Mouse (Mus musculus) intestine, postnatal 0 days (tissue): ENCODE measurements at regions not wholly inside any gene's neighbourhood (a gene's known extent, or its start where the extent isn't known, plus 50 kb on each side); places are given as distances from the start of the nearest gene placed in this dataset.

Experiments
- ATAC-seq: fragments of 200-750 bp; cut with Nextera tagmentation; 2 replicates; pipeline ENCODE4 v1.8.0; 2017; ENCODE audit warnings: mild to moderate bottlenecking, moderate TSS enrichment, moderate library complexity
- H3K27ac ChIP-seq: fragments of 300-500 bp; sonication (generic); 2 replicates; pipeline ENCODE4 v1.5.1; 2014; ENCODE audit warnings: mild to moderate bottlenecking, low read depth, low read length, moderate library complexity
- H3K27me3 ChIP-seq: fragments of 300-500 bp; sonication (generic); replicated peaks from 2 replicates; pipeline ENCODE4 v1.6.1; 2014; ENCODE audit warnings: low read length, mixed read lengths; ENCODE audit not compliant: control insufficient read depth, insufficient read depth
- H3K36me3 ChIP-seq: fragments of 300-500 bp; sonication (generic); 2 replicates; pipeline ENCODE4 v1.6.1; 2014; ENCODE audit warnings: mild to moderate bottlenecking, moderate library complexity; ENCODE audit not compliant: control insufficient read depth, insufficient read depth
- H3K4me1 ChIP-seq: fragments of 300-500 bp; sonication (generic); replicated peaks from 2 replicates; pipeline ENCODE4 v1.6.1; 2014; ENCODE audit warnings: antibody characterized with exemption, low read length, mixed read lengths; ENCODE audit not compliant: control insufficient read depth, insufficient read depth
- H3K4me2 ChIP-seq: fragments of 300-500 bp; sonication (generic); replicated peaks from 2 replicates; pipeline ENCODE4 v1.6.1; 2014; ENCODE audit warnings: low read depth, mild to moderate bottlenecking, moderate library complexity
- H3K4me3 ChIP-seq: fragments of 300-500 bp; sonication (generic); 2 replicates; pipeline ENCODE4 v1.5.1; 2014; ENCODE audit warnings: low read depth, low read length
- H3K9ac ChIP-seq: fragments of 300-500 bp; sonication (generic); 2 replicates; pipeline ENCODE4 v1.6.1; 2014; ENCODE audit warnings: mild to moderate bottlenecking, low read depth, low read length
- H3K9me3 ChIP-seq: fragments of 300-500 bp; sonication (generic); 2 replicates; pipeline ENCODE4 v1.6.1; 2016; ENCODE audit warnings: mixed run types; ENCODE audit not compliant: control insufficient read depth
- CTCF ChIP-seq: sonication (generic); IDR thresholded peaks from 2 replicates; pipeline ENCODE4 v1.5.1; 2016; ENCODE audit warnings: low read depth, mild to moderate bottlenecking, control low read depth, antibody characterized with exemption, moderate library complexity
- WGBS: fragments of 180-500 bp; shearing (Covaris S2); extraction: QIAGEN DNeasy Blood & Tissue Kit; methylation state at CpG from one replicate; pipeline ENCODE4 v1.1.7; 2014; 5-methylcytosine and 5-hydroxymethylcytosine counted together

DNA sequence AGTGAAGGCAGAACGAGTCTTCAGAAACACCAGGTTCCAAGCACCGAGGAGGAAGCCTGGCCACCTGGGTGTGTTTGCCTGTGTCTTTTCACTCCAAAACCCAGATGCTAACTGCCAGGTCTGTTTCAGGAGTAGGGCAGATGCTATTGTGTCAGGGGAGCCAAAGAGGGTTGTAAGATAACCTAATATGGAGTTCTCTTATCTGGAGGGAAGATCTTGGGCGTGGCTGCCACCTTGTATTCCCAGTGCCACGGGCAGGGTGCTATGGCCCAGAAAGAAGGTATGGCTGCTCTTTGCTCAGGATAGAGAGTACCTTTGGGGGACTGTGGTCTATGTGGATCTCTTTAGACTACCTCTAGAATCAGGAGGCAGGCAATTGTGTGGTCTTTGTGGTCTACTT lies 216.0 kb upstream of the Atp5g3 start:
- no peaks in the 10 kb centered on the region; the same call in 1 of the 2 replicates for H3K4me1 ChIP-seq
- no peak for ATAC-seq
- H3K27ac ChIP-seq: no peak overlapping the region
- H3K4me3 ChIP-seq: no peak overlapping the region
- TF ChIP-seq CTCF: no peak
- no peaks in the 10 kb centered on the region for H3K9me3 ChIP-seq
- no peak overlapping the region for H3K4me2 ChIP-seq
- no peak overlapping the region for H3K9ac ChIP-seq
- no peaks in the 10 kb centered on the region for H3K36me3 ChIP-seq
- 73% methylated on average over 4 of the region's 4 CpGs for WGBS
- H3K27me3 ChIP-seq: peaks cover 12% of the 10 kb centered on the region

DNA sequence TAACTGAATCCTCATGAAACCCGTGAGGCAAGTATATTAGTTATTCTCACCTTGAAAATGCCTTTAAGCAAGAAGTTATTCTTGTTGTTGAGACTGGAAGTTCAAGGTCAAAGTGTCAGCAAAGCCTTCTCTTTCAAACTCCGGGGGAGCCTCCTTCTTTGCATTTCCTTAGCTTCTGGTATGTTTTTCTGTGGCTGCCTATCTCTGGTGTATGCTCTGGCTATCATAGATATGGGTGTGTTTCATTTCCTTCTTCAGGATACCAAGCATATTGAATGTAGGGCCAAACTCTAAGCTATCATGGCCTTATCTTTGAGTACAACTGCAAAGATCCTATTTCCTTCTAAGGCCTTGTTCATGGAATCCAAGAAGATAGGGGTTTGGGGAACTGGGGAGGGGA lies 213.1 kb upstream of the Atp5g3 start:
- H3K36me3 ChIP-seq: no peaks in the 10 kb centered on the region
- H3K4me3 ChIP-seq: no peak overlapping the region
- TF ChIP-seq CTCF: no peak
- H3K27me3 ChIP-seq: no peaks in the 10 kb centered on the region; the same call in 1 of the 2 replicates
- no peak for ATAC-seq
- no peaks in the 10 kb centered on the region; the same call in 1 of the 2 replicates for H3K4me1 ChIP-seq
- 62% methylated on average over 2 of the region's 2 CpGs for WGBS
- H3K27ac ChIP-seq: no peak overlapping the region
- no peak overlapping the region for H3K4me2 ChIP-seq
- no peak overlapping the region for H3K9ac ChIP-seq
- H3K9me3 ChIP-seq: no peaks in the 10 kb centered on the region

DNA sequence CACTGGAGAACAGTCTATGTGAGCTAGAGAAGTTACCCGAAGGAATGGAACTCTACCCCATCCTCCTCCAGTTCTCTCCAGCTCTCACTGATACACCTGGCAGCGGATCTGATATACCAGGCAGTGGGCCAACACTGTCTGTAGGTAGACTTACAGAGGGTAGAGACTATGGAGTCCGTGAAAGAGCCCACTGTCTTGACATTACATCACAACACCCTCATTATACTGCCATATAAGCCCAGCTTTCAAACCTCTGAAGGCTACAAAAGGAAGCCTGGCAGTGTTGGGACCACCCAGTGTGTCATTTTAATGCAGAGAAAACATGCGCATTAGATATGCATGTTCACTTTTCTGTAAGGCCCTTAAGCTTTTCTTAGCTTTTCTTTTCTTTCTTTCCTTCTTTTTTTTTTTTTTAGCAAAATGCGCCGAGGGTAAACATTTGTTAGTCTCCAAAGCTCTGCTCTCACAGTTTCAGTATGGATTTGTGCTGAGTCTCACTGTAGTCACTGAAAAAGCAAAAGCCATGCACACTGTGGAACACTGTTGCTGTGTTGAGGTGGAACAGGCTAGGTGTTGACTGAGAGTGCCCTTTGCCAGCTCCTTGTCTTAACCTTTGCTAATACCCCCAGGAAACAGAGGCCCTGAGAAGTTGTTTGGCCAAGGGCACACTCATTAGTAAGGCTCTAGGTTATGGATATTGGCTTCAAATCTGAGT lies 212.4 kb upstream of the Atp5g3 start:
- Histone ChIP-seq H3K4me1 (no peaks in the 10 kb centered on the region), H3K9ac (no peak overlapping the region), H3K4me2 (no peak overlapping the region), H3K4me3 (no peak overlapping the region), H3K27me3 (no peaks in the 10 kb centered on the region), H3K36me3 (no peaks in the 10 kb centered on the region), H3K27ac (no peak overlapping the region), H3K9me3 (no peaks in the 10 kb centered on the region)
- TF ChIP-seq CTCF: no peak
- 73% methylated on average over 6 of the region's 6 CpGs for WGBS
- ATAC-seq: no peak

DNA sequence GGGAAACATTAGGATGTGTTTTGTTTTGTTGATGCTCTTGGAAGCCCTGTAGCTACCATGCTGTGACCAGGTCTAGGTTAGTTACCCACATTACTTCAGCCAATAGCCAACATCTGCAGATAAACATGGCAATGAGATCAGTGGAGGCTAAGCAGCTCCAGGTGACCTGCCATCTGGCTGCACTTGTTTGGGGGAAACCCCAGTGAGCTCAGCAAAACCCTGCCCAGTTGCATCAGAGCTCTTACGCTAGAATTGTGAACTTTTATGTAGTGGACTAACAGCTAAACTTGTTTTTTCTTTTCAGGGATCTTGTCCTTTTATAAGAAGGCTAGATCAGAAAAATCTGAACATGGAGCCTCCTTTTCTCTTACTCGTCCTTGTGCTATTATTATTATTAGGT lies 211.8 kb upstream of the Atp5g3 start:
- H3K36me3 ChIP-seq: no peaks in the 10 kb centered on the region
- 89% methylated on average over 2 of the region's 2 CpGs for WGBS
- no peaks in the 10 kb centered on the region for H3K4me1 ChIP-seq
- H3K4me2 ChIP-seq: no peak overlapping the region
- H3K27ac ChIP-seq: no peak overlapping the region
- ATAC-seq: no peak
- TF ChIP-seq CTCF: no peak
- no peak overlapping the region for H3K4me3 ChIP-seq
- no peaks in the 10 kb centered on the region for H3K27me3 ChIP-seq
- H3K9me3 ChIP-seq: no peaks in the 10 kb centered on the region
- no peak overlapping the region for H3K9ac ChIP-seq

DNA sequence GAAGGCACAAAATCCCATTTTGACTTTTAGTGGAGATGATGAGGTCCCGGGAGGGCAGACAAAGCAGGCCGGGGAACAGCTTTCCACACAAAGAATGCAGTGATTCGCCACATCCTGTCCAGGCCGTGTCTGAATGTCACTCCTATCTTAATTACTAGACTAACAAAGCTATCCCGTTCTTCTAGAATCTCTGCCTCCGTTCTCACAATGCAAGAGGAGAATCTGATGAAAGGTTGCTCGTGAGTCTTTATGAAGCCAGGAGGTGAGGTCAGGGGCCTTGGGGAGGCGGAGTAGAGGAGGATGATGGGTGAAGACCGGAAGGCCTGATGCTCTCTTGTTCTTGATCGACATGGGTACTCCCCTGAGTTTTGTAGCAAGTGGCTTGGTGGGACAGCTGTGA lies 208.9 kb upstream of the Atp5g3 start:
- no peak overlapping the region for H3K4me2 ChIP-seq
- H3K27ac ChIP-seq: no peak overlapping the region
- H3K9me3 ChIP-seq: no peaks in the 10 kb centered on the region
- H3K4me1 ChIP-seq: no peaks in the 10 kb centered on the region
- no peak overlapping the region for H3K9ac ChIP-seq
- no peak for ATAC-seq
- no peaks in the 10 kb centered on the region for H3K36me3 ChIP-seq
- no peak for TF ChIP-seq CTCF
- H3K4me3 ChIP-seq: no peak overlapping the region
- 57% methylated on average over 10 of the region's 10 CpGs for WGBS
- H3K27me3 ChIP-seq: no peaks in the 10 kb centered on the region

DNA sequence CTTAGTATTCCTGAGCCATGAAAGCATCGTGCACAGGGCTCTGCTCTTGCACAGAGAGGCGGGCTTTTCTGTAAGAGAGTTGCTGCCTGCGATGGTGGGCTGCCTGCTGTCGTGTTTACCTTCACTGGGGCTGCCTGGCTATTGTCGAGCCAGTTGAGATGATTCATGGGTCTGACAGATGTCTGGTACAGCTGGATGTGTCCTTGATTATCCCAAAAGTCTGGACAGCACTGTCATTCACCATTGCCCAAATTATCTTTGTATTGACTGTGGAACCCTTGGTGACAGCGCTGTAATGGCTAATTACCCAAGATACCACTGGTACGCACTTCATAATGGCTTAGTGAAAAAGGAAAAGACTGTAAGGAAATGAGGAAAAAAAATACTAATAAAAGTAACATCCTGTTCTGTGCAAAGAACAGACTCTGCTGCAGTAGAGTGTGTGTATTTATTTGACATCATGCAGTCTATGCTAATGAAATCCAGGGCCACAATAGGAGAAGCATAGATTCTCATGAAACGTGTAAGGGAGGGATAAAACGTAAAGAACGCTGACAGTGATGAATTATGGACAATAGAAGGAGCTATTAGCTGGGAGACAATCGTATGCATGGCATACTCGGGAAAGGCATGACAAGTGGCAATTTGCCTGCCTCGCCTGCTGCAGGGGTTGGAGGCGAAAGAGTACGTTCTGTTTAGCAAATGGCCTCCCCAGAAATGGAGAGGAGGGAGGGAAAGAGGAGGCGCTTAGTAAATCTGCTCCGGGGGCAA lies 208.2 kb upstream of the Atp5g3 start:
- H3K4me3 ChIP-seq: no peak overlapping the region
- no peaks in the 10 kb centered on the region for H3K4me1 ChIP-seq
- H3K36me3 ChIP-seq: no peaks in the 10 kb centered on the region
- H3K9me3 ChIP-seq: no peaks in the 10 kb centered on the region
- TF ChIP-seq CTCF: no peak
- no peaks in the 10 kb centered on the region for H3K27me3 ChIP-seq
- 44% methylated on average over 17 of the region's 17 CpGs for WGBS
- H3K4me2 ChIP-seq: peak overlapping the region; percentile 6; the same call in 1 of the 2 replicates
- H3K9ac ChIP-seq: no peak overlapping the region
- no peak overlapping the region for H3K27ac ChIP-seq
- ATAC-seq: no peak
